Mouse (Mus musculus): ENCODE data around the gene Mgp.
"Not testable (repeated sequence)": the region's sequence is repeated elsewhere in the genome, so short reads cannot be mapped to it uniquely, and the experiment has no call there.

Gene Mgp

GRCm38 (mm10) chr6:136898222-136898621 is 22.6 kb upstream of the Mgp start:
- DNase-seq (ENCODE audit: low spot score): no peak

DNA sequence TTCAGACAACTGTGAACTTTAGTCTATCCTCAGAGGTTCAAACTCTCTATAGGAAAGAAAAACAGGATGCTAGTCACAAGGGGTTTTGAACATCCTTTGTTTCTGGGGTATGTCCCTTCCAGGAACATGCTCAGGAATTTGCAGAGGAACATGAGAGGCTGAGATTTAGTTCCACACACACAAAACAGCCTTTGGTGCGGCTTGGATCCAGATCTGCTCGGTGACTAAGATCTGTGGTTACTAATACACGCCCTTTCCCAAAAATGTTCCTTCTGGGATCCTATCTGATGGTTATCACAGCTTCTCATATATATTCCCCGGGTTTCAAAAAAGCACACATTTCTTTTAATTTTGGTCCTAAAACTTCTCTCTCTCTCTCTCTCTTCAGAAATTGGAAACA is 22.2 kb upstream of the Mgp start:
- DNase-seq (ENCODE audit: low spot score): no peak

DNA sequence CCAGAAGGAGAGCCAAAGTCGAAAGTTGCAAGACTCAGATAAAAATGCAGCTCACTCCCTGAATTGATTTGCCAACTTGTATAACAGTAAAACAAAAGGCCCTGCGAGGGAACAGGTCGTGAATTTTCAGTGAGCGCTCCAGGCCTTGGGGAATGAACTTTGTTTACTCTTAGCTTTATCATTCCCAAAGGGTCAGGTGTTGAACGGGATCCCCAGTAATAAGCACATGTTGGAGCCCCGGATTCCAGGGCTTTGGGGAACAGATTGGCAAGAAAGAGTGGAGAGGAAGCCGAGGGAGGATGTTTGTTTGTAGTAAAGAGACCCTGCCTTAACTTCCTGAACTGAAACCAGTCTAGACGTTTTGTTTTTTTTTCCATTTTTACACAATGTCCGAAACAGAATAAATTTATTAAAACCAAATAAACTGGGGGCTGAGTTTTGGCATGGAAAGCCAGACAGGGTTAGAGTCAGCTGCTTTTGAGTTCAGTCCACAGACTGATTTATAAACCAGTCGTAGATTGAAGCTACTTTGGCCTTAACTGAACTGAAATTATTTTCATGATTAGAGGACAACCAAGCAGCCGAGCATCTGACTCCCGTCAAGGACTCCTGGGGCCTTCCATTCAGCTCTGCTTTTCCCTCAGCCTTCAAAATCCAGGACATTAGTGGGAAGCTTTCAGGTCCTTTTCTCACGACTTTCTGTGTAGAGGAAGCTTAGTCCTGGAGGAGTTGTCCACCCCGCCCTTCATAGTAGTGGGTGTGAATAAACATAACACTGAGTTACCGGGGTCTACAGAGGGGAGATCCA is 19.1 kb upstream of the Mgp start:
- DNase-seq (ENCODE audit: low spot score): peak; percentile 29

- no peak for DNase-seq (ENCODE audit: low spot score)
Measured at GRCm38 (mm10) chr6:136892002-136892401, 16.4 kb upstream of the Mgp start.

GRCm38 (mm10) chr6:136889554-136889953 is 13.9 kb upstream of the Mgp start:
- no peak for DNase-seq (ENCODE audit: low spot score)

- no peak for DNase-seq (ENCODE audit: low spot score)
Measured at GRCm38 (mm10) chr6:136889067-136889466, 13.4 kb upstream of the Mgp start.

GRCm38 (mm10) chr6:136887854-136888253 is 12.2 kb upstream of the Mgp start:
- peak; percentile 90 for DNase-seq (ENCODE audit: low spot score)

DNA sequence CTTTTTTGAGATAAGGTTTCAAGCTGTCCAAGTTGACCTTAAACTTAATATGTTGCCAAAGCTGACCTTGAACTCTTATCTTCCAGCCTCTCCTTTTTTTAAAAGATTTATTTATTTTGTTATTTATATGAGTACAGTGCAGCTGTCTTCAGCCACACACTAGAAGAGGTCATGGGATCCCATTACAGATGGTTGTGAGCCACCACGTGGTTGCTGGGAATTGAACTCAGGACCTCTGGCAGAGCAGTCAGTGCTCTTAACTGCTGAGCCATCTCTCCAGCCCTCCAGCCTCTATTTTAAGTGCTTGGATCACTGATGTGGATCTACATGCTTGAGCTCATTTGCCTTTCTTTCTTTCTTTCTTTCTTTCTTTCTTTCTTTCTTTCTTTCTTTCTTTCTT is 9.1 kb upstream of the Mgp start:
- not testable (repeated sequence) for DNase-seq (ENCODE audit: low spot score)

DNA sequence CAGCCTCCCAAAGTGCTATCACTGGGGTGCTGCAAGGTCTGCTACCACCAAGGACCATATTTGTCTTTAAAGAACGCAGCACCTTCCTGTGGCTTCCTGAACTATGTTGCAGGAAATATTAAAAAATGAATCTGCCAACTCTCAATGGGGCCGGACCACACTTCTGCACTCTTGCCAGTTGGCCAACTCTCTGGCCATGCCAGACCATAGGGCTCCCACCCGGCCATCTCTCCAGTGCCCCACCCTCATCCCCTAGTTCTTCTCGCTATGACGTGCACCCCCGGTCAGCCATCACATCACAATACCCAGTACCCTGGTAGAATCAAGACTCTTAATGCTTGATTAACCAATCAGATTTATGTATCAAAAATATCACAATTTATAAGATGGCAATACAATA is 8.3 kb upstream of the Mgp start:
- no peak for DNase-seq (ENCODE audit: low spot score)

DNA sequence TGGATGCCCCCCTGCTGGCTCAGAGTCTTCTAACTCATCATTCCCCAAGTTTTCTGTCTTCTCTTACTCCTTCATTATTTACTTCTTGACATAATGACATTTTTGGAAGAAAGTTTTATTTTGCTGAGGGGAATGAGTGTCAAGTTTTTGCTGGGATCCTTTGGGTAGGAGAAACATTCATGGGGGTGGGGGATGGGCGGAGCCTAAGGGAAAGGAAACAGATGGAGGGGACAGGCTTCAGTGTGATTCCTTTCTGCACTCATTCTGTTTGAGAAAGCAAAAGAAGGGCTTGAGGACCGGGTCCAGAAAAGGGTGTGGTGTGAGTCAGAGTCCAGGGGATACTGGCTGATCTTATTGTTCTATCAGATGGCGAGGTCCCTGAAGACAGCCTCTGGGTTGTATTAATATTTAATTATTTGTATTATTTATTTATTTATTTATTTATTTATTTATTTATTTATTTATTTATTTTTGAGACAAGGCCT is 7.8 kb upstream of the Mgp start:
- DNase-seq (ENCODE audit: low spot score): no peak

DNA sequence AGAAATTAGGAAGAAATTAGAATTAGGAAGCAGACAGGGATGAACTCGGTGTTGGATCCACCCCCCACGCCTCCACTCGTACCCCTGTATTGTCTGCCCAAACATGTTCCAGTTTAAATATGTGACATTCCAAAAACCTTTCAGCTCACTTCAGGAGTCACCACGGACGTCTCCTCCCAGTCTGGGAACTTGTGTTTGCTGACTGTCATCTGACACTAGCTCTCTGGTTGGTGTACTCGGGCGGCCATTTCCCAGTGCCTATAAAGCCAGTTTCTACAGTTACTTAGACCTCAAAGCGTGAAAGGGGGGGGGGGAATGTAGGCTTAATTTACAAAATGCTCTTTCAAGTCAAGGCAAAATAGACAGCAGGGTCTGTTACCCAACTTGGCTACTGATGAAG is 6.1 kb upstream of the Mgp start:
- DNase-seq (ENCODE audit: low spot score): no peak

GRCm38 (mm10) chr6:136874599-136874998 is 1.0 kb downstream of the Mgp start:
- DNase-seq (ENCODE audit: low spot score): peak; percentile 37

GRCm38 (mm10) chr6:136868921-136869320 is 6.7 kb downstream of the Mgp start:
- peak; percentile 33 for DNase-seq (ENCODE audit: low spot score)

DNA sequence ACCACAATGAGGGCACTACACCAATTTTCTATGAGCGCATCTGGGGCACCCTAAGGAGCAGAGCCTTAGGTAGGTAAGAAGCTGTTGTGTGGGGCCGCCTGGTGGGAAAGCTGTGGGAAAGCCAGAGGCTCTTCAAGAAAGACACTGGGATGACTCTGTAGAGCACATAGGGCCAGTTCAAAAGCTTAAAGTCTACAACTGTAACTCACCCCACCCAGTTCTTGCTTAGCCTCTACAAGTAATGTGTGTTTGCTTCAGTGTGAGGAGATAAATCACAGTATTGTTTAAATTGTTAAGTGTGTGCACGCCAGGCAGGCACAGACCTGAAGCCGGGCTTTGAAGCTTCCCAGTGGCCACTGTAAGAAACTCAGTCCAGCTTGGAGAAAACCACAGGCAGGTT is 9.5 kb downstream of the Mgp start:
- no peak for DNase-seq (ENCODE audit: low spot score)

DNA sequence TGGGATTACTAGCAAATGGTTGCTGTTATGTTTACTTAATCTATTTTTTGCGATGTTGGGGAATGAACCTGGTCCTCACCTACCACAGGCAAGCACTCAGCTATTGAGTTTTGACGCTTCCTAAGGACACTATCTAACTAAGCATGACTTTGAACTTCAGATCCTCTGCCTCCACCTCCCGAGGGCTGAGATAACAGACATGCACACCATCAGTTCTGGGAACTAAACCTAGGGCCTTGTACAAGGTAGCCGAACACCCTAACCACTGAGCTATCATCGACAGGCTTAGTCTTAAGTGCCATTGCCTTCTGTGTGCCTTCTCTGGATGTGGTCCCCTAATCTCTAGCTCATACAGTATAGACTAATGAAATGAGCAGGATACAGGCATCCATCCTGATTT is 10.3 kb downstream of the Mgp start:
- no peak for DNase-seq (ENCODE audit: low spot score)

GRCm38 (mm10) chr6:136861020-136861419 is 14.6 kb downstream of the Mgp start:
- peak; percentile 88 for DNase-seq (ENCODE audit: low spot score)

DNA sequence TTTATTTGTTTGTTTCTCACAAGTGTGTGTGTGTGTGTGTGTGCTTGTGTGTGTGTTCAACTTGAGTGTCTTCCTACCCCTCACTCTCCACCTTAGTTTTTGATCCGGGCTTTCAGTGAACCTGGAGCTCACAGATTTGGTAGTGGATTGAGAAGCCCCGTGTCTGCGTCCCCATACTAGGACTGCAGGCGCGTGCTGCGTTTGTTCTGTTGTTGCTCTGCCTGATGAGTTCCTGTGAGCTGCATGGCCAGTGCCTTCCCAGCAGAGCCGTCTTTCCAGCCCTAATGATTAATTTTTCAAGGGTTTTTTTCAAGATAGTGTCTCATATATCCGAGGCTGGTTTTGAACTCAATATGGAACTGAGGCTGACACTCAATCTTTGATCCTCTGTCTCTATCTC is 17.2 kb downstream of the Mgp start:
- DNase-seq (ENCODE audit: low spot score): no peak

GRCm38 (mm10) chr6:136857873-136858260 is 17.8 kb downstream of the Mgp start:
- peak; percentile 50 for DNase-seq (ENCODE audit: low spot score)

- no peak for DNase-seq (ENCODE audit: low spot score)
Measured at GRCm38 (mm10) chr6:136857186-136857872, 18.3 kb downstream of the Mgp start, which contains the start of gene Art4. TSS of gene Art4 (minus strand) at chr6:136857733.

GRCm38 (mm10) chr6:136856071-136856636 is 19.5 kb downstream of the Mgp start:
- DNase-seq (ENCODE audit: low spot score): no peak

DNA sequence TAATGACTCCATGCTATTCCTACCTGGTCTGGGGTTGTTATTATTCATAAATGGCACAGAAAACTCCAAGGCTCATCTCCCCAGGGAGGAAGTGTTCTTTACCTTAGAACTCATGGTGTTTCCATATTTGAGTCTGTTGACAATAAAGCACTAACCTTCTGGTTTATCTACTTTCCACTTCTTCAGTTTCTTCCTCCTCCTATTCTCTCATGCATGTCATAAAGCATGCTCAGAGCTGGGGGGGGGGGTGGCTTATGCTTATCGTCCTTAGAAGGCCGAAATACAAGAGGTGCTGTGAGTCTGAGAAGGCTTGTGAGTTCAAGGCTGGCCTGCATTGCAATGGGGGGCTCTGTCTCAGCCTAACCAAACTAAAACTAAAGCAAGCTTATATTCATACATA is 20.4 kb downstream of the Mgp start:
- no peak for DNase-seq (ENCODE audit: low spot score)

GRCm38 (mm10) chr6:136854361-136854781 is 21.3 kb downstream of the Mgp start:
- no peak for DNase-seq (ENCODE audit: low spot score)

DNA sequence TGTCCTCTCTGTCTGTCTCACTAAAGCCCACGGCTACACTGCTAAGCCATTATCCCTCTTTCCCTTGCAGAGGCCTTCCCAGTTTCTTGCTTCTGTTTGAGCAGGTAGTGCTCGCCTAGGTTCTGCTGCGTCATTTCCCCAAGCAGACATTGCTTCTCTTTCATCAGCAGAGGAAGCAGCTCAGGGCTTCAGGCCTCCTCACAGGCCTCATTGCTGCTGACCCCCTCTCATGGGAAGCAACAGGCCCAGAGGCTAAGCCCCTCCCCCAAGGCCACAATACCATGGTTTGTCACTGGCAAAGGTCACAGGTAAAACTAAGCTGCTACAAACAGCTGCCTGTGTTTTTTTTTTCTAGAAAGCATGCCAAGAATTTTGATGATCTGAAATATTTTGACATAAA is 22.9 kb downstream of the Mgp start:
- DNase-seq (ENCODE audit: low spot score): no peak

Data from adipocyte (in vitro differentiated cells).